Mouse (Mus musculus) gastrocnemius, adult 18-20 months (tissue): ENCODE results near the gene Ctnnd2. TPM values are rescaled to one million over a fixed set of nuclear protein-coding genes. Genes with fewer than 3 reads are reported as not detected.

Experiments
- DNase-seq: peaks from one replicate; pipeline ENCODE4 v3.0.0; 2021; ENCODE audit warnings: low spot score
- total RNA-seq, 2 experiments: library from RNA; stranded (reverse); gene quantifications; 2 replicates each; pipeline ENCODE4 v1.2.3; 2021

Gene Ctnnd2
- total RNA-seq, 2 experiments from 2014 or later = 0.09 TPM; not detected in 1

- no peak for DNase-seq
These were observed 529.2 kb downstream of the Ctnnd2 start for GRCm38 (mm10) chr15:30701592-30701991.

- no peak for DNase-seq
These were observed 536.8 kb downstream of the Ctnnd2 start for GRCm38 (mm10) chr15:30709026-30709753.

GRCm38 (mm10) chr15:30709754-30710105, 537.3 kb downstream of the Ctnnd2 start:
- no peak for DNase-seq

- DNase-seq = no peak
These were observed 542.4 kb downstream of the Ctnnd2 start for GRCm38 (mm10) chr15:30714823-30715222.

GRCm38 (mm10) chr15:30718811-30719210, 546.4 kb downstream of the Ctnnd2 start:
- no peak for DNase-seq

DNA sequence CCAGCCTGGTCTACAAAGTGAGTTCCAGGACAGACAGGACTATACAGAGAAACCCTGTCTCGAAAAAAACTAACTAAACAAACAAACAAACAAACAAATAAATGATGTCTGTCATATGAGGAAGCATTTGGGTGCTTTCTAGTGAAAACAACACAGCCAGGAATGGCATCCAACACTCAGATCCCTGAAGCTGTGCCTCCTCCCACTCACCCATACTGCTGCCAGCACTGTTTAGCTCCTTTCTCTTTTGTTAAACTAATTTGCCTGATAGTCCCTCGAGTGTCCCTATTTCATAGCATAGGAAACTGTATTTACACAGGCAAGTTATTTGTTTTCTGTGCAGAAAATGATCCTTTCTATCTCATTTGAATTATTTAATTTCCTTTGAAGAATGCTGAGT, 546.8 kb downstream of the Ctnnd2 start:
- DNase-seq = no peak

DNA sequence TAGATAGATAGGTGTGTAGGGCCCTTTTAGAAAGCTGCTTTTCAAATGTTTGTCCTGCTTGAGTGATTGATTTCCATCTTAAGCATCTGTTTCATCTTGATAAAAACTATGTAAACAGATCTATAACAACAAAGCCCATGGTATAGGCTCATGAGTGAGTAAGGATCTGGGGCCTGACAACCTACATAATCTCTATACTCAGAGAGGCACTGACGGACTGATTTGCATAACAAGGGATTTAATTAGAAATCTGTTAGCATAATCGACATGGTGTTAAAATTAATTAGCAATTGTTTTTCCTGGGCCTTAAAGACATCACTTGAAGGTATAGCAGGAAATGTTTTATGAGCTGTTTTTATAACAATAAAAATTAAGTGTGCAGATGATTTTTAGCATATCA, 548.7 kb downstream of the Ctnnd2 start:
- DNase-seq = no peak

GRCm38 (mm10) chr15:30726066-30726465, 553.7 kb downstream of the Ctnnd2 start:
- DNase-seq = no peak

GRCm38 (mm10) chr15:30738178-30738577, 565.8 kb downstream of the Ctnnd2 start:
- no peak for DNase-seq

- DNase-seq = no peak
These were observed 568.3 kb downstream of the Ctnnd2 start for GRCm38 (mm10) chr15:30740728-30741127.

DNA sequence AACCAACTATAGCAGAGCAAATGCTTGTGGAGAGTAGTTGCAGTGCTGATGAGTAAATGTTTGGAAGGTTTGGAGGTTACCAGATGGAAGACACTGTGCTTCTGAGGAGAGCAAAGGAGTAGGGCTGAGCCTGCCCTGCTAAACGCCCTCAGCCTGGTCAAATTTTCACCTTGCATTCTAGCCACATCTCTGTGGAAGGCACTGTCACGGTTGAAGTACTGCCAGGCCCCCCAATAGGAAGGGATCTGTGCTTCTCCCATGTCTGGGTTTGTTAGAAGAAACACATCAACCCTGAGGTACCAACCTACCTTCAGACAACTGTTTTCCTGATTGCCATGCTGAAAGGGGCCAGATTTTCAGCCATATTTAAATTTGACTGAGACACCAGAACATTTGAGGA, 585.6 kb downstream of the Ctnnd2 start:
- DNase-seq = no peak

DNA sequence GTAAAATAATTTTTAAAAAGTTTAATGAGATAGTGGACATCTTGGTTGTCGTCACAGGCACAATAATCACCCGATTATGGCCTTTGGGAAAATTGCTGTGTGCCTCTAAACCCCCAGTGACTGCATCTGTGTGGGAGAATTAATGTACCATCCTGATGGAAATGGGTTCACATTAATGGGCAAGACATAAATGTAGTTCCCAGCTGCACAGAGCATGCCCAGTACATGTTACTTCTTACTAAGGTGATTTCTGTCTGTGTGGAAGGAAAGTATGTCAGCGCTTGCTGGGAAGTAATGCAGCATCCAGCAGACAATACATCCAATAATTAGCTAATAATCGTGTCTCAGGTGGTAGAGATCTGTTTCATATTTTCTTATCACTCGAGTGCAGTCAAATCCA, 589.8 kb downstream of the Ctnnd2 start:
- DNase-seq = no peak

DNA sequence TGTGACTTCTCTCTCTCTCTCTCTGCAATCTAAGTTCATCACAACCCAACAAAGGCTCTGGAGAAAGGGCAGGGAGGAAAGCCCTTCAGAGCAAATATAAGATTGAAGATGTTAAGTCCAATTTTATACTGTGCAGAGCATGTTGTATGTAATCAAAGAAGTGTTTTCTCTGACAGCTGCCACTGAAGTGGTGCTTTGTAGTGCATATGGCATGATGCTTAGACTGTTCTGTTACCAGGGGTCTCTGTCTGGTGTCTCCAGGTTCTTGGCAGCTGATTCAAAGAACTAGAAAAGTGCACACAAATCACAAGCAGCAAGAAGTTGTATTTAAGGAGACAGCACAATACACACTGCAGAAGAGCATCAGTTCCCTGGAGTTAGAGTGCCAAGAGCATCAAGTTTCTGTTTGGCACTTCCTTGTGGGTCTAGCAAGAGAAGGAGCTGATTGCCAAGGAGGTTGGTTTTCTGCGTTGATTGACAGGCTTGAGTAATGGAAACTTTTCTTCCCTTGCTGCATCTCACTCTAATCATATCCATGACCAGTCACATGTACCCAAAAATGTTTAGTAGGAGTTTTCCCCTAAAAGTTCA, 590.4 kb downstream of the Ctnnd2 start:
- no peak for DNase-seq

DNA sequence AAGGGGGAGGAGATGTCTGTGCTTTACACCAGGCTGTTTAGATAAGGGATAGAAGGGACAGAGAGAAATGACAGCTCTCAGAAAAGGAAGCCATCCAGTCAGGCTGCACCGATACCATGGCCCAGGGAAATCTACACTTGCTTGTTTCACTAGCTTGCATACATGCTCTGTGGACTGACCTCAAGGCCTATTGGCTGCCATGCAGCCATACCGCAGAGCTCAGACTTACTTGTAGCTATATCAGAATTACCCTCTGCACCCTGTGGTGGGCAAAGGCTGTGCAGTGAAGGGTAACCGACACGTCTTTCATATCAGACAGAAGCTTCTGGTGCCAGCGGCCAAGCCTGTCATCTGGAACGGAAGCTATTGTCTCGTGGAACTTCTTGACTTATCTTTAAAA, 604.5 kb downstream of the Ctnnd2 start:
- DNase-seq = no peak

DNA sequence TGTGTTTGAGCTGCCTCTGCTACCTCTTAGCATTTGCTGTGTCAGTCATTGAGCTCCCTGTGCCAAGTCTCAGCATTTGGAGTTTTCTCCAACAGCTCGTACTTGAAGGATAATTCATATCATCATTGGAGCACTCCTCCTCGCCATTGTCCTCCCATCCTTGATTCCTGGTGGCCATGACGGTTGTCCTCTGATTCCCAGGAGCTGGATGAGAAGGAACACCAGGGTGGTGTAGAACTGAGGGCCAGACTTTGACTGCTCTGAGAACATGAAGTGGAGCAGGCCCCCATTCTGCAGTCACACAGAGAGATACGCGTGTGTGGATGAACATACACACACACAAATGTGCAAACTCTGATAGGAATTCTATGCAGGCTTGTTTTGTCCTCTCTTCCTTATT, 605.4 kb downstream of the Ctnnd2 start:
- DNase-seq = no peak

DNA sequence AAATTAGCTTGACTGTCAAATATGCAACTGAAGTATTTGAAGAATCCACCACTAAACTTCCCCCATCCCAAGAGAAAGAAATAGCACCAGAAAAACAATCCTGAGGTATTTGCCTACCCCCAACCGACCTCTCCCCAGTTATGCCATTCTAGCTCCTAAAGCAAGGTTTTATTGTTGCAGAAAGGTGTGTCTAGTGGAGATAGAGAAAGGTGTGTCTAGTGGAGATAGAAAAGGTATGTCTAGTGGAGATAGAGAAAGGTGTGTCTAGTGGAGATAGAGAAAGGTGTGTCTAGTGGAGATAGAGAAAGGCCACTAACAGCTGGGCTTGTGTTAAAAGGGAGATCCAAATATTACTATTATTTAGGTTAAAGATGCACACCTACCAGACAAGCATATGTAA, 607.5 kb downstream of the Ctnnd2 start:
- no peak for DNase-seq

DNA sequence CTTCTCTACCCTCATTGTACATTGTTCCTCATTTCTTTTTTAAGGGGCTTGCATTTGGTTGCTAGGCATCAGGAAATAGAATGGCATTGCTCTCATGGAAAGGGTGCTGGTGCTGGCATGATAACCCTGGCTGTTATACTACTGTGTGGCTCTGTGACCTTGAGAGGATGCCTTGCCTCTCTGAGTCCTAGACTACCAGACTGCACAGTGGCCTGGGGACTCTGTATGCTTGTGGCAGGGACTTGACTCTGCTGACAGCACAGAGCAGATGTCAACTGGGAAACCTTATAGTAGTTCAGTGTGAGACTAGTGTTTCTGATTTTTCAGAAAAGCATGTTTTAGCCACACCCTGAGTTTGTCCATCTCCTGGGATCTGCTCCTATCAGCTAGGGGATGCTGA, 608.6 kb downstream of the Ctnnd2 start:
- DNase-seq = no peak

GRCm38 (mm10) chr15:30785706-30786320, 613.4 kb downstream of the Ctnnd2 start:
- DNase-seq = no peak

DNA sequence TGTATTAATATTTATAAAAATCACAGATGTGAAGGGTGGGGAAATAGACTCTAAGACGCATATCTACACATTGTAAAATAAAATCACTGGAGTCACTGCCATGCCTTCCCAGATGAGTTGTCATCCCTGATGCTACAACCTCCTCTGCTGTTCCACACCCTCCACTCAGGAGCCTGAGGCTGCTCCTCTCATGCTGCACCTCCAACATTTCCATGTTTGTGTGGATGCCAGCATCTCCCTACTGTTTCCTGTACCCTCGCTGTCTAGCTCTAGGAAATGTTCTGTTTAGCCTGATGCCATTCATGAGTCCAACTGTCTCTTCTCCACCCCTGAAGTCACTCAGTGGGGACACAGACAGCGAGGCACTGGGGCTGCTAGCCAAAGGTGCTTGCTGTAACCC, 620.9 kb downstream of the Ctnnd2 start:
- no peak for DNase-seq

DNA sequence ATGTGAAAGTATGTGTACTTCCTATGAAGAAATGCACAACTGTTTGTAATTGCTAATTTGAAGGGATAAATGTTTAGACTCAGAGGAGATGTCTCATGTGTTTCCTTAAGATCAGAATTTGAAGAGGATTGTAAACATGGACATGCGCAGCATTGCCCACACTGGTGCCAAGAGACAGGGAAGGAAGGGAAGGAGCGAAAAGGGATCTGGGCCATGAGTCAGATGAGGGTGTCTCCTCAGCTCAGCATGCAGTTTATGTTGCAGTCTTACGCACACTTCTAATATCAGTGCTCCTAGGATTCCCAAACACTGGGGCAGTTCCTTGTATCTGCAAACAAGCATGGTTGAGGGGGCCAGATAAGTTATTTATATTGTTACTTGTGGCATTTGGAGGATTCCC, 623.3 kb downstream of the Ctnnd2 start:
- DNase-seq = no peak

- no peak for DNase-seq
These were observed 655.3 kb downstream of the Ctnnd2 start for GRCm38 (mm10) chr15:30827424-30828263.
